Mouse (Mus musculus) forebrain, embryonic 12.5 days (tissue): ENCODE measurements around the gene Ptov1. TPM values are rescaled to one million over a fixed set of nuclear protein-coding genes. Genes with fewer than 3 reads are reported as not detected.

Experiments used
- ATAC-seq: fragments of 200-750 bp; cut with Nextera tagmentation; 2 replicates; pipeline ENCODE4 v1.8.0; 2017; ENCODE audit warnings: moderate TSS enrichment; ENCODE audit not compliant: low FRiP score
- H3K27ac ChIP-seq: fragments of 300-500 bp; sonication (generic); 2 replicates; pipeline ENCODE4 v1.5.1; 2016; ENCODE audit warnings: mild to moderate bottlenecking
- H3K27me3 ChIP-seq: fragments of 300-500 bp; sonication (generic); 2 replicates; pipeline ENCODE4 v1.6.1; 2016; ENCODE audit warnings: mild to moderate bottlenecking
- H3K36me3 ChIP-seq: fragments of 300-500 bp; sonication (generic); replicated peaks from 2 replicates; pipeline ENCODE4 v1.6.1; 2016; ENCODE audit warnings: mild to moderate bottlenecking
- H3K4me1 ChIP-seq: fragments of 300-500 bp; sonication (generic); 2 replicates; pipeline ENCODE4 v1.6.1; 2016
- H3K4me2 ChIP-seq: fragments of 300-500 bp; sonication (generic); 2 replicates; pipeline ENCODE4 v1.6.1; 2016; ENCODE audit warnings: mild to moderate bottlenecking, moderate library complexity
- H3K4me3 ChIP-seq: fragments of 300-500 bp; sonication (generic); replicated peaks from 2 replicates; pipeline ENCODE4 v1.5.1; 2016; ENCODE audit warnings: mild to moderate bottlenecking
- H3K9ac ChIP-seq: fragments of 300-500 bp; sonication (generic); 2 replicates; pipeline ENCODE4 v1.6.1; 2016; ENCODE audit warnings: mild to moderate bottlenecking
- H3K9me3 ChIP-seq: fragments of 300-500 bp; sonication (generic); 2 replicates; pipeline ENCODE4 v1.6.1; 2016
- WGBS: fragments of 180-500 bp; shearing (Covaris S2); methylation state at CpG from one replicate; pipeline ENCODE4 v1.1.7; 2016; 5-methylcytosine and 5-hydroxymethylcytosine counted together
- polyA plus RNA-seq: library from polyadenylated mRNA; unstranded; fragments of >200 nt; fragmentation: Nextera tagmentation; extraction: Ambion mirVana; gene quantifications from 2 replicates; pipeline ENCODE4 v1.2.1, GENCODE M21; 2016

Gene Ptov1
- polyA plus RNA-seq, 1 experiment from 2014 or later, result 595 TPM

- H3K4me2 ChIP-seq, result peak overlapping the region; percentile 77
- no peak for ATAC-seq
- peak overlapping the region; percentile 71 for H3K9ac ChIP-seq
- H3K27me3 ChIP-seq, result no peaks in the 10 kb centered on the region
- peak overlapping the region; percentile 97 for H3K27ac ChIP-seq
- H3K9me3 ChIP-seq, result no peaks in the 10 kb centered on the region
- WGBS, result 33% methylated on average over 10 of the region's 10 CpGs
- peaks cover 31% of the 10 kb centered on the region for H3K36me3 ChIP-seq
- peak overlapping the region; percentile 62 for H3K4me3 ChIP-seq
- peaks cover 76% of the 10 kb centered on the region for H3K4me1 ChIP-seq
Measured at GRCm38 (mm10) chr7:44896499-44896898, 26.9 kb upstream of the Ptov1 start.

DNA sequence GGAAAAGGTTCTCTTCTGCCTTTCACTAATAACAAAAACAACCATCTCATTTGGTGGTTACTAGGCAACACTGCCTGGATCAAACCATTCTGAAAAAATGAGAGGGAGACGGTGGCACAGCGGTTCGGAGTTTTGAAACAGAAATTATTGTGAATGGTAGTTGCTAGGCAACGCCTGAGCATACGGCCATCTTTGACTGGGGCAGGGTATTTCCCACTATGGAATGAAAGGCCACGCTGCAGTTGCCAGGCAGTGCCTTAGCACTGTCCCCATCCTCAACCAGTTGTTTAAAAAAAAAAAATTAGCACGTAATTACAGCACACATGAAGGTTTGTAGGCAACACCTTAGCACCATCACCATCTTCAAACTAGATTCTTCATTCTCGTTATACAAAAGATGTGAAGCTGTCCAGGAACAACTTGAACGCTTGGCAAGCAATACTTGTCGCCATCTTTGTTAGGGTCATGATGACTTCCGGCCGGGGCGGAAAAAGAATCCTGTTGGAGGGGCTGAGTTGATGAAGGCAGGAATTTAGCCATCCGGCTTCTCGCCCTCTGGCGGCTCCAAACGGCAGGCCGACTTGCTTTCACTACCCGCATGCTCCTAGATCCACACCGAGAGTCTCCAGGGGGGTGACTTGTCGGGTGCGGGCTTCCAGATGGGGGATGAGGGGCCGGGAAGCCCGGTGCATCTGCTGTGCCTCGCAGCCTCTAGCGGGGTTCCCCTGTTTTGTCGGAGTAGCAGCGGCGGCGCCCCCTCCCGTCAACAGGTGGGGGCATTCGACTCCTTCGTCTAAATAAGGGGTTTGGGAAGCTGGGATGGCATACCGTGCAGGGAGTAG is 26.2 kb upstream of the Ptov1 start, which contains the start of gene Fuz:
Gene Fuz, plus strand, starts transcription at position 487 of the 842 bp plus-strand sequence.
- H3K4me2 ChIP-seq, result peak within 1 kb of the TSS; percentile 77
- H3K27ac ChIP-seq, result peak within 1 kb of the TSS; percentile 97
- peaks cover 29% of the 10 kb centered on the region for H3K36me3 ChIP-seq
- H3K9me3 ChIP-seq, result no peaks in the 10 kb centered on the region
- H3K4me1 ChIP-seq, result peaks cover 76% of the 10 kb centered on the region
- H3K9ac ChIP-seq, result peak within 1 kb of the TSS; percentile 71
- WGBS, result under 1% methylated on average over 34 of the region's 34 CpGs
- H3K27me3 ChIP-seq, result no peaks in the 10 kb centered on the region
- peak within 1 kb of the TSS; percentile 62 for H3K4me3 ChIP-seq
- peak; percentile 75 for ATAC-seq

DNA sequence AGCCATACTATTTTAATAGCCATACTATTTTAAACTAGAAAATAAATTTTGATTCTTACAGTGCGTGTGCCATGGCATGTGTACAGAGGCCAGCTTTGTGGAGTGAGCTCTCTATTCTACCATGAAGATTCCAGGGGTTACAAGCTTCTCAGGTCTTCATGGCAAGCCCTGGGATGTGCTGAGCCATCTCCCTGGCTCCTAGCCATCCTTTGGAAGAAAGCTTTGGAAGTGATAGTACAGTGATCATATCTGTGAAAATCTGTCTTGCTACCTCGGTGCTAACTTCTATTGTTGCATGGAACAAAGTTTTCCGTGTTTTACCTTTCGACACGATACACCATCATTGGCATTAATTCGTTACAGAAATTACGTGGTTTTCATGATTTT is 25.6 kb upstream of the Ptov1 start:
- H3K9ac ChIP-seq, result peak overlapping the region; percentile 43; the same call in 1 of the 2 replicates

DNA sequence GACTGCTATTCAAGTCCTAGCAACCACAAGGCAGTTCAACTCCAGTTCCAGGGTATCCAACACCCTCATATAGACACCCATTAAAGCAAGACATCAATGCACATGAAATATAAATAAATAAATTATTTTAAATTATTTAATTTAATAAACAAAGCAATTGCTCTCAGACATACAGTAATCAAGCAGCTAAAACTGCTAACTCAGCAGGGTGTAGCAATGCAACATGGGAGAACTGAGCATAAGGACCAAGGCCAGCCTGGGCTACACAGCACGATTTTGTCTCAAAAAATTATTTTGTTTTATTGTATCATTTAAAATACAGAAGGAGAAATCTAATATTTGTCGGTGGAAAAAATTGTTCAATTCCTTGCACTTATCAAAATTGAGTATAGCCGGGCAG is 24.6 kb upstream of the Ptov1 start:
- no peaks in the 10 kb centered on the region for H3K27me3 ChIP-seq
- H3K4me2 ChIP-seq, result peak overlapping the region; percentile 47; the same call in 1 of the 2 replicates
- H3K9me3 ChIP-seq, result no peaks in the 10 kb centered on the region
- 96% methylated on average over 3 of the region's 3 CpGs for WGBS
- H3K36me3 ChIP-seq, result peaks cover 25% of the 10 kb centered on the region
- no peak overlapping the region for H3K4me3 ChIP-seq
- no peak for ATAC-seq
- H3K4me1 ChIP-seq, result peaks cover 70% of the 10 kb centered on the region
- H3K27ac ChIP-seq, result peak overlapping the region; percentile 97
- no peak overlapping the region for H3K9ac ChIP-seq

More for the DNA sequence above, 25.6 kb upstream of the Ptov1 start:
- Histone ChIP-seq H3K27me3 (no peaks in the 10 kb centered on the region), H3K9me3 (no peaks in the 10 kb centered on the region), H3K4me3 (peak overlapping the region; percentile 62), H3K4me2 (peak overlapping the region; percentile 77), H3K27ac (peak overlapping the region; percentile 97), H3K4me1 (peaks cover 76% of the 10 kb centered on the region), H3K36me3 (peaks cover 29% of the 10 kb centered on the region)
- ATAC-seq, result no peak
- WGBS, result 30% methylated on average over 7 of the region's 7 CpGs

GRCm38 (mm10) chr7:44893197-44893596 is 23.6 kb upstream of the Ptov1 start:
- peak overlapping the region; percentile 47 for H3K4me2 ChIP-seq
- H3K27ac ChIP-seq, result peak overlapping the region; percentile 97
- peak overlapping the region; percentile 83 for H3K4me3 ChIP-seq
- no peaks in the 10 kb centered on the region for H3K27me3 ChIP-seq
- peaks cover 61% of the 10 kb centered on the region for H3K4me1 ChIP-seq
- no peak for ATAC-seq
- H3K9ac ChIP-seq, result peak overlapping the region; percentile 42
- WGBS, result 9% methylated on average over 8 of the region's 8 CpGs
- peaks cover 28% of the 10 kb centered on the region for H3K36me3 ChIP-seq
- H3K9me3 ChIP-seq, result no peaks in the 10 kb centered on the region

- H3K4me1 ChIP-seq, result peaks cover 53% of the 10 kb centered on the region
- H3K4me2 ChIP-seq, result peak within 1 kb of the TSS; percentile 96
- H3K27me3 ChIP-seq, result no peaks in the 10 kb centered on the region
- H3K9me3 ChIP-seq, result no peaks in the 10 kb centered on the region
- under 1% methylated on average over 56 of the region's 56 CpGs for WGBS
- peak within 1 kb of the TSS; percentile 83 for H3K4me3 ChIP-seq
- peak; percentile 82 for ATAC-seq
- peaks cover 25% of the 10 kb centered on the region for H3K36me3 ChIP-seq
- H3K9ac ChIP-seq, result peak within 1 kb of the TSS; percentile 89
- H3K27ac ChIP-seq, result peak within 1 kb of the TSS; percentile 98
Measured at GRCm38 (mm10) chr7:44892276-44892921, 22.8 kb upstream of the Ptov1 start, which contains the start of gene Med25. Gene Med25, minus strand, starts transcription at chr7:44892712.

- Histone ChIP-seq H3K9me3 (no peaks in the 10 kb centered on the region), H3K36me3 (peaks cover 28% of the 10 kb centered on the region), H3K4me1 (peaks cover 45% of the 10 kb centered on the region), H3K9ac (peak overlapping the region; percentile 89), H3K27me3 (no peaks in the 10 kb centered on the region), H3K4me3 (peak overlapping the region; percentile 83), H3K27ac (peak overlapping the region; percentile 98), H3K4me2 (peak overlapping the region; percentile 96)
- WGBS, result 20% methylated on average over 6 of the region's 6 CpGs
- ATAC-seq, result no peak
Measured at GRCm38 (mm10) chr7:44891611-44892010, 22.0 kb upstream of the Ptov1 start.

GRCm38 (mm10) chr7:44890737-44891136 is 21.1 kb upstream of the Ptov1 start:
- no peaks in the 10 kb centered on the region for H3K9me3 ChIP-seq
- H3K4me2 ChIP-seq, result peak overlapping the region; percentile 96
- H3K4me3 ChIP-seq, result peak overlapping the region; percentile 83
- H3K36me3 ChIP-seq, result peaks cover 37% of the 10 kb centered on the region
- peak overlapping the region; percentile 89 for H3K9ac ChIP-seq
- 73% methylated on average over 4 of the region's 4 CpGs for WGBS
- 0 out of 2 replicates have a peak overlapping the region, but pooled peaks have one; percentile 15 for H3K27ac ChIP-seq
- H3K27me3 ChIP-seq, result no peaks in the 10 kb centered on the region
- ATAC-seq, result no peak
- peaks cover 41% of the 10 kb centered on the region for H3K4me1 ChIP-seq

DNA sequence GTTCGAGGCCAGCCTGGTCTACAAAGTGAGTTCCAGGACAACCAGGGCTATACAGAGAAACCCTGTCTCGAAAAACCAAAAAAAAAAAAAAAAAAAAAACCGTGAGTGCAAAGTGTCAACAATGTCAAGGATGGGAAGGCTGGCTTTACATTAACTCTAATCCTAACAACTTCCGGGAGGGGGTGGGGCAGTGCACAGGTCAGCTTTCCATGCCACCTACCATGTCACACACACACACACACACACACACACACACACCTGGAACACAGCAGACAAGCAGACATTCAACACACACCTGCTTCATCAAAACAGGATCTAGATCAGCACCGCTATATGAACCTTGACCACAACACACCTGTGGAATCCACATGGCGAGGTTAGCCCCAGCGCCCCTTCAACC is 20.6 kb upstream of the Ptov1 start:
- peaks cover 42% of the 10 kb centered on the region for H3K36me3 ChIP-seq
- 87% methylated on average over 7 of the region's 7 CpGs for WGBS
- no peak overlapping the region for H3K27ac ChIP-seq
- no peaks in the 10 kb centered on the region for H3K27me3 ChIP-seq
- H3K9me3 ChIP-seq, result no peaks in the 10 kb centered on the region
- peak overlapping the region; percentile 89 for H3K9ac ChIP-seq
- peak overlapping the region; percentile 83; the same call in 1 of the 2 replicates for H3K4me3 ChIP-seq
- ATAC-seq, result no peak
- H3K4me1 ChIP-seq, result peaks cover 39% of the 10 kb centered on the region
- H3K4me2 ChIP-seq, result peak overlapping the region; percentile 96

DNA sequence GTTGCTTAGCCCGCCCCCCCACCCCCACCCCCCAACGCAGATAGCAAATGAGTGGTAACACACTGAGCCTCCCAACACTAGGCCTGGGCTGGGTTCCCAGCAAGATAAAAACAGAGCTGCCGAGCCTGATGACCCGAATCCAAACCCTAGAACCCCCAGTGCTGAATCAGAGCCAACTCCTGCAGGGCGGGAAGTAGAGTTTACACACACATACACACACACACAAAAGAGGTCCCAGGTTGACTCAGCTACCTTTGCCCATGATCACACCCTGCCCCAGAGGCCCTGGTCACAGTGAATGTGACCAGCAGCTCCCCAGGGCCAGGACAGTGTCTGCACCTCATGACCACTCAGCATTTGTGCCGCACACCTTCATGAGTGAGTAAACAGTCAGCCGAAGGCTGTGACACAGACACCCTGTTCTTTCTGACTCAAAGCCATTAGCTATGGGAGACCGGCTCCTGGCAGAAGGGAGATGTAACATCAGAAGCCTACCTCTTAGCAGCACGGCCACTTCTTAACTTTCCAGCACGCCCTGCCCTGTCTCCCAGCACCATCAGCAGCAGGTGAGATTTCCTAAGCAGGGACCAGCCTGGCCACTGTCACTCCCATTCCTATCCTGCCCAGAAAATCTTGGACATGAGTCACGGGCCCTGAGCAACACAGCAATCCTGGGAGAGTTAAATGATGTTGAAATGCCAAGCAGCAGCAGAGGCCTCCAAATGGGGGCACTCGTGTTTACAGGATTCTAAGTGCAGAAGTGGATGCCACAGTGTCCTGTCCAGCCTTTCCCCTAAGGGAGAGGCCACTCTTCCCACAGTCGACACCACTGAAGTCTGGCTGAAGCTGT is 18.9 kb upstream of the Ptov1 start:
- Histone ChIP-seq H3K9ac (no peak overlapping the region; the same call in 1 of the 2 replicates), H3K4me2 (no peak overlapping the region), H3K4me3 (no peak overlapping the region), H3K36me3 (peaks cover 57% of the 10 kb centered on the region), H3K27ac (no peak overlapping the region), H3K27me3 (no peaks in the 10 kb centered on the region), H3K9me3 (no peaks in the 10 kb centered on the region), H3K4me1 (peaks cover 22% of the 10 kb centered on the region)
- 92% methylated on average over 13 of the region's 13 CpGs for WGBS
- ATAC-seq, result no peak

- WGBS, result 87% methylated on average over 7 of the region's 7 CpGs
- peaks cover 17% of the 10 kb centered on the region for H3K4me1 ChIP-seq
- H3K27me3 ChIP-seq, result no peaks in the 10 kb centered on the region
- H3K4me2 ChIP-seq, result no peak overlapping the region
- no peak overlapping the region for H3K4me3 ChIP-seq
- H3K9ac ChIP-seq, result no peak overlapping the region
- no peak for ATAC-seq
- no peak overlapping the region for H3K27ac ChIP-seq
- H3K9me3 ChIP-seq, result no peaks in the 10 kb centered on the region
- H3K36me3 ChIP-seq, result peaks cover 70% of the 10 kb centered on the region
Measured at GRCm38 (mm10) chr7:44886964-44887363, 17.4 kb upstream of the Ptov1 start.
